Mouse (Mus musculus) kidney, adult 11 months (tissue): Measurements from ENCODE around the gene Asic5.

Experiments
- DNase-seq: peaks from one replicate; pipeline ENCODE4 v3.0.0; 2022

Gene Asic5

DNA sequence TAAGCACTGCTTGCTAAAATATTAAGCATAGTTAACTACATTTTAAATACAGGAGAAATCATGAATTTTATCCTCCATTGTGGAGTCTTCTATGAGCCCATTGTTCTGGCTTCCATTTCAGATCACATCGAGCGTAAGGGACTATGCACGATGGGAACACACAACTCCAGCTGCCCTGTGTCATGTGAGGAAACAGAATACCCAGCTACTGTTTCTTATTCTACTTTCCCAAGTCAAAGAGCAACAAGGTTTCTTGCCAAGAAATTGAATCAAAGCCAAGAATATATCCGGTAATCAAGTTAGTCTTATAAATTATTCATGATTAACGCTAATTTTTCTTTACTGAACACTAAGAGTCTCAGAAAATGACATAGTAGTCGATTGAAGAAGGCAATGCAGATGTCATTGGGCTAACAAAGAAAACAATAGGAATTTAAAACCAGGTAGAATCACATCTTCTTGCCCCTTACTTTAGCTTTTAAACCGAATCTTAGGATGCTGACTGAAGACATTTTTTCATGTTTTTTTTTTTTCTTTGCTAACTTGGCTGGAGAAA lies 32.1 kb downstream of the Asic5 start:
- DNase-seq = no peak

DNA sequence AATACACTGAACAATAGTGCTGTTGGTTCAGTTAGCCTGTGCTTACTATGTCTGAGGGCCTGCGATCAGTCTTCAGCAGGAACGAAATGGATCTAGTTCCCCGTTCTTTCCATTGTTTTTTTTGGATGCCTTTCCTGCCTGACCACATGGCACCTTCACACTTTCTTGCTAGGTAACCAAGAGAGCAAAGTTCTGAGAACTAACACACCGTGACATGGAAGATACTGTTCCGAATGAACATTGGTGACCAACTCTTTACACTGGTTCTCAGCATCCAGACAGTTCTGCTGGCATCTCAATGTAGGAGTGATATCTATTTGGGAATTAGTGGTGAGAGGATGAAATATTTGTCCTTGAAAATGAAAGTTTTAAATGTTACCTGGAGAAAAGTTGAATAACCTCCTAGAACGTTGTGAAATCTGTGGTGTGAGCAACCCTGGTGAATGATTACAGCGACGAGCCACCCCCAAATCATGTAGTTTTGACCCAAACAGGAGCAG lies 40.4 kb downstream of the Asic5 start:
- DNase-seq = no peak

DNA sequence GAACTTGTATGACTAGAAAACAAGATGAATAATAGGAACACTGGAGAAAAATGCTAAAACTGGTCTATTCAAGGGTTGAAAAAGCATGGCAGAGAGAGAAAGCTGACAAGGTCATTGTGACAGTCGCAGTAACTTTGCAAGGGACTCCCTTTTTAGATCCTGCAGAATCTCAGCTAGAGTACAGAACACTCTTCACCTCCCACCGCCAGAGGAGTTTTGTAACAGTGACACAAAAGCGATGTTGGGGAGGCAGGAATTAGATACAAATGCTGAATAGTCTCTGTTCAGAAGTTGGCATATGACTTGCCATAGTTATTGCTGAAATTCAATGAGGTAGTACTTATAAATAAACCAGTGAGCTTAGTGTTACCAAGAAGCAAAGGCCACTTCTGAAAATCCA lies 41.0 kb downstream of the Asic5 start:
- no peak for DNase-seq

DNA sequence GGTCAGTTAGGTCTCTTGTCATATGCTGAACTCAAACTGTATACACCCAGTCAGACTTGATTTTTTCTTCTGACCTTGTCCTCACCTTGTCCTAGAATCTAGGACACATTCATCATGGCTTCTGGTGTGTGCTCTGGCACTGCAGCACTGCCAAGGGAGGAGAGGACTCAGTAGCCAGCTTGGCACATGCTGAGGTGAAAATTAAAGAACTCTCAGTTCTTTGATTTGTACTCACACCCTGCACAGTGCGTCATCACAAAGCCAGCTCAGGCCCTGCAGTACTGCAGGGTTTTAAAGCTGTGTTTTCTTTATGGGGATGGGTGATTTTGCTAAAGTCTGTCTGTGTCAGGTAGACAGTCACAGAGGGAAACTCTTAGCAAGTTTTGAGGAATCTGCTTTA lies 45.2 kb downstream of the Asic5 start:
- no peak for DNase-seq

DNA sequence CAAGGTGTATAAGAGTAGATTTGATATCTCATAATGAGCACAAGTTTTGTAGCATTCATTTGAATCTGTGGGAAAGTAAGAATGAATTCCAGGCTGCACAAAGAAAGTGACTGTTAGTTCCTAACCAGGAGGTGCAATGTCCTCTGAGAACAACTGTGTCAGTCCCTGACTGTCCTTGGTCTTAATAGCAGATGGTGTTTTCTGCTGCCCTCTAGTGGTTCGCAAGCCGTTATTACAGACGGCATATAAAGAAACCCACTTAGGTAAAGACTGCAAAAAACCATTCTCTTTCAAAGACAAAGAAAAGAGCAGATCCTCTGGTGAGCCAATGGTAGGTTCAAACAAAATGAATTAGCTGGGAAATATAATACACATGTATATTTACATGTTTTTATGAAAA lies 47.1 kb downstream of the Asic5 start:
- peak; percentile 12 for DNase-seq

DNA sequence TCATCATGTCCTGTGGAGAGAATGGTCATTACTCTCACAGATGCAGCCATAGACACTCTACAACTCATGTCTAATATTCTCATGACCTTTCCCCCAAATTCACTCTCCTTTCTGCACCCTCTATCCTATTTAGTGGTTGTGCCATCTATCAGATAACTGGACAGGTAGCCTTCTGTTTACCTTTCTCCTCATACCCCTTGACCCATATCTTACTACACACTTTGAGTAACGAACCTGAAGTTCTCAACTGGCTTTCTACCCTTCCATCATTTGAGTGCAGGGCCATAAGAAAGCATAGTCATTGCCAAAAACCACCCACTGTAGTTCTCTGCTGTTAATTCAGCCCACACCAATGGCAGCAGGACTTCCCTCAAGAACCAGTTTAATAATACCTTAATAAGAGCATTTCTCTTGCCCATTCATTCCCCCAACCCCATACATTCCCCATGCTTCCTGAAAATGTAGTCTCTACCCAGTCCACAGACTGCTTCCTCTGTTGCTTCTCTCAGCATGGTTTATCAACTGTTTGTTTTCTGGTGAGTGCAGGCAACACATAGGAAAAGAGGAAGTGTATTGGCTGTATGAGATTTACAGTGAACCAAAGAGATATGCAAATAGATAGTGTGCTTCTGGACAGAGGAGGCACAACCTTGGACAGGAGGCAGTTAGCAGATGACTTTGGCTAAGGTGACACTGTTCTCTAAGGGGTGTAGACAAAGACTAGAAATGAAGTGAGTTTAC lies 48.1 kb downstream of the Asic5 start:
- no peak for DNase-seq

DNA sequence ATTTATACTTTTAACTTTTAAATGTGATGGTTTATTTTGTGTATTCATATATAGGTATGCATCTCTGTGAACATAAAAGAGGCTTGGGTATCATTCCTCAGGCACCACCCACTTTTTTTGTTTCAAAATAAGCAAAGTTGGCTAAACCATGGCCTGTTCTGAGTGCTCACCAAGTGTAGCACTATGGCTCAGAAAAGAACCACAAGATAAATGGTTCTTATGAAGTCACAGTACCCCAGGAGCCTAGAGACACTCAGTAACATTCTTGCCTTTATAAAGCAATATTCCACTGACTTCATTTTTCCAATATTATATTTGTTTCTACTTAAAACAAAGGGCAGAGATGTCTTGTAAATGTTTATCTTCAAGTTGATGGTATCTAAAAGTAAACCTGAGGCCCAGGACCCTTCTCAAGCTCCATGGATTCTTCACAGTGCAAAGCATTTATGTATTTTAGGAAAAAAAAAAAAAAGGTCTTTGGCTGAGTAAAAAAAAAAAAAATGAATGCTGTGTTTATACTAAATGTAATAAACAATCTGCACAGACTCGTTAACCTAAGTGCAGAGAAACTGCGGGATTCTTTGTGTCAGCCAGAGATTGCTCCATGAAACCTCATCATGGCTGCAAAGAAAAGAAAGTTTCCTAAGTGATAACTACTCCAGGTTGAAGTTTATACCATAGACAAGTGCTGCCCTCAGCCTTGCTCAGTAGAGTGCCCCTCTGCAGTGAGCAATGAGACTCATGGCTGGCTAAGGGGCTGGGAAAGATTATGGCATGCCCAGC lies 54.4 kb downstream of the Asic5 start:
- DNase-seq = no peak

DNA sequence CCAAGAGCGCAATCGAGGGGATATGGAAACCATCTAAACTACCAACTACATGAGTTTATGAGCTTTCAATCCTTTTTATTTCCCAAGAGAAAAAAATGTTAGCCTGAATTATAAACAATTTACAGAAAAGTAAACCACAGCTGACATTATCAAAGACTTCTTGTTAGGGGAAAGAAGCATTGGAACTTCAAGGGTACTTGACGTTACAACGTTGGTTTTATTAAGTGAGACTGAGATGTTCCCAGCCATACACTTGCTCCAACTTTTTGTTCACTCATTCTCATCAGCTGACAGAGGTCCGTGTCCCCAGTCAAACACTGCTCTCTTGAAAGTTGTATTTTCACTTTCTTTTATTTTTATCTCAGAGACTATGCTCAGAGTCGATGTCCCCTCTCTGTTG lies 61.6 kb downstream of the Asic5 start:
- DNase-seq = no peak

DNA sequence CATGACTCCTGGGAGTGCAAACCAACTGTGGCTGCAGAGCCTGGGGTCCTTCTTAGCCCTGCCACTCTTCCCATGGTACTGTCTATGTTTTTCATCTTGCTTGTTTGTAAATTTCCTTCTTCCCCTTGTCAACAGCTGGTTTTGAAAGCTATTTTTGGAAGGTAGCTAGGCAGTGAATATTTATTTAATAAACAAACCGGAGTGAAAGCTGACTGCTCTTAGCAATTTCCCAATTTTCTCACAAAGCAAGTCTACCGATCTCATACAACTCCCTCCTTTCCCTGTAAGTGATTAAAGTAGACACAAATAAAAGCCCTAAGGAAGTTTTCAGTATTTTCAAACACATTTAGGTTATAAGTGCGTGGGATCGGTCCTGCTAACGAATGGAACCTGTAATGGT lies 62.8 kb downstream of the Asic5 start:
- DNase-seq = no peak

DNA sequence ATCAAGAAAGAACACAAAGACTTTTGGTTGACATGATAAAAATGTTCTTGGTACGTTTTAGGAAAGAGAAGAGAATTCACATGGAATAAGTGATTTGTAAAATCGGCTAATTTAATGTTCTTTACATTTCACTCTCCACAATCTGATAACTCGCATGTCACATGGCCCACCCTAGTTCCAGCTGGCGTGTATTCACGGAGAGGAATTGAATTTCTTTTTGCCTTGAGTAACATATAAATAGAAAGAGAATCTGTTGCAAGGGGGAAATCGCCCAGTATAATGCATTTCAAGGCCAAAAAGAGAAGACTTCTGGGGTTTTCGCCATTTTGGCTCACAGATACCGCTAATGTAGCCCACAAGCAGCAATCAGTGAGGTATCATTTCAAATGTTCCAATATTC lies 64.0 kb downstream of the Asic5 start:
- DNase-seq = no peak

DNA sequence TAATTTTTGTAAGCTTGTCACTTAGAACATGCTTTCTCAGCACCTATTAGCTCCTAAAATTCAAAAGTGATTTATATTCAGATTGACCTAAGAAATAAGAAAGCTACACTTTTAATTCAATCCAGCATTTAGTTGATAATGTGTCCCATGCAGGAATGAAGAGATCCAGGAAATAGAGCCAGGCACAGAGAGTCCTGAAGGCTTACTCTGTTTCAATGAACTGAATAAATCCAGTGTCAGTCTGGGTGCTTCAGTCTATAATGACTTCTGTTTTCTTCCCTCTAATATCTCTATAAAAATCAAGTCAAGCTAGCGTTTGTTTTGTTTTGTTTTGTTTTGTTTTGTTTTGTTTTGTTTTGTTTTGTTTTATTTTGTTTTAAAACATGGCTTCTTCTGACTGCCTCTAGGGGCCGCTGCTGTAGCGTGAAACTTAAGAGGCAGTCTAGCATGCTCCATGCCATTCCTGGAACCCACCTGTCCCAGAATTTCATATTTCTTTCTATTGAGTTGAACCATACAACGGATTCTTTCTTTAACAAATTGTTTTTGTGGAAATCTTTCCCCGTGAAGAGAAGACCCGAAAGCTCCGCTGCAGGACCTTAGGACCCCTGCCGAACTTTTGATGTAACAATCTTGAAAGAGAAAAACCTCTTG lies 65.1 kb downstream of the Asic5 start:
- DNase-seq = no peak

DNA sequence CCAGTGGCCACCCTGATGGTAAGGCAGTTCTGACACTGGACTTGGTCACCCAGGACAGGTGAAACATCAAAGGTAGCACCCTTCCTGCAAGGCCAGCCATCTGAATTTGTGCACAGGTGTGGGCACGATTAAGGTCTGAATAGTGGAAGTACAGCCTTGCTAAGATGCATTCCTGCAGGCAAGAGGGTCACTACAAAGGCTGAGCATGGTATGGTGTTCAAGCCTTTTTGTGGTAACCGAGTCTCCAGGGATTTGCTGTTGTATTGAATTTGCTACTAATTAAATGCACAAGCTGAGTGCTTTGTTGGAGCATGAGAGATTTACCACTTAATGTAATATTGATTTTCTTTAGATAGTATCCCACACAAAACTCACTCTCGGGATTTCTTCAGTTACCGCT lies 66.0 kb downstream of the Asic5 start:
- DNase-seq = no peak

DNA sequence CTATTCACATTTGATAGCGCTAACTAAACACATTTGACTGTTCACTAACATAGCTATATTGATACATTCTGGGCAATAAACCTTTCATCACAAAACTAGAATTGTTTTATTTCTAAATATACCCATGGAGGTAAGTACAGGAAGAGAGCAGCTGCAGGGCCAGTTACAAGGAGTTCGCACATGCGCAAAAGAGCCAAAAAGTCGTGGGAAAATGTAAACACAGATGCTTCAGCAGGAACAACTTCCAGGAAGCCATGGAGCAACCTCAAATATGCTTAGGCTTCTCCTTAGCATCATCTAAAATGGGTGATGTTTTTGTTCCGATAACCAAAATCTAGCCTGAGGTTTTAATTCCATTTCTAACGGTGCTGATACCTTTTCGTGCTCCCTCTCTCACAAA lies 66.6 kb downstream of the Asic5 start:
- DNase-seq = no peak

DNA sequence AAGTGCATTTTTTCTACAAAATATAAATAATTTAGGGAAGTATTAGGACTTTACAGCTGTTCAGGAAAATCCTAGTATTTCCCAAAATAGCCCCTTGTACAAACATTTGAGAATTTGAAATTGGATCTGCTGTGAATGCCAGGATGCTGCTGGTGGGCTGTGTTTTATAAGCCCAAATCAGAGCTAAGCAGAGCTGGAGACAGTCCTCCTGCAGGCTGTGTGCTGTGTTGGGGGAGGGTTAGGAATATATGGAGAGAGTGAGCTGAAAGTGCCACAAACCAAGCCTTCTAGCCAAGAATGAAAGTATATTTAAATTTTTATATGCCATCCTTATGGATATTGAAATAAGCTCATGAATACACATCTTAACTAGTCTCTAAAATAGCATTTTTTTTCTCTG lies 69.4 kb downstream of the Asic5 start:
- no peak for DNase-seq

DNA sequence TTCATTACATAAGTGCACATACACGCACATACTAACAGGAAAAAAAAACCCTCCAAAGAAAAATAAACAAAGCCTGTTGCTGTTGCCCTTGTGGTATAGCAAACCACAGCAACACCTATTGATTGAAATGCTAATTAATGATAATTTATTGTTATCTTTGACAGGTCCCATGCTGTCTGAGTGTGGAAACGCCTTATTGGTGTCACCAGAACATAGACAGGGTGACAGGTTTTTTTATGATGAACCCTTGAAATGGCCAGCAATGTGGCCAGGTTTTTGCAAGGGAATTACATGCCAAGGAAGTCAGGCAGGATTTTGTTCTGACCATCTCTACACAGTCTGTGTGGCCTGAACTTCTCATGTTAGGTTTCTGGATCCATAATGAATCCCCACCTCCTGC lies 69.9 kb downstream of the Asic5 start:
- no peak for DNase-seq

DNA sequence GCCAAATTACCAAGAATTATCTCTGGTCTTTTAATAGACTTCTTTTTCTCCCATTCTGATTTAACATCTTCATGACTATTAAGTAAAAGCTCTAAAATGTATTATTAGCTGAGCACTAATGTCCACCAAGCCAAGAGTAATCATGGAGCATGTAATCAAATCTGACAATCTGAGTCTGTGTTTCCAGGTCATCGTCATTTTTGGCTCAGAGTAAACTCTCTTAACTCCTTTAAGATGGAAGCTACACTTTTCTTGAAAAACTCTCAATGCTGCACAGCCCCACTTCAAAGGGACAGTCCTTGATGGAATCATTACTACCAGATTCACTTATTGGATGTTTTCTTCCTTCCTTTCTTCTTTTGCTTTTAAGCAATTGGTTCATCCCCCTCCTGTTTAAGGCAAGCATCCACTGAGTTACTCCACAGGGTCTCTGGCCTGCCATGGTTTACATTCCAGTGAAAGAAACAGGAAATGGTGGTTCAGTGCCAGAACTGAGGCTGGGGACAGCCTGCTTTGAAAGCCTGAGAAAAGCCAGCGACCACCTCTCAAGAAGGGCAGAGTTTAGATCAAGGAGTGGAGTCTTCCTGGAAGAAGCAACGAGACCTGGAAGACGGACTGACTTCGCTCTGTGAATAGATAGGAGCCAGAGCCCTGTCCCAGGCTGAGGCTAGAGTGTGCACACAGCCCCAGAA lies 72.3 kb downstream of the Asic5 start:
- no peak for DNase-seq

DNA sequence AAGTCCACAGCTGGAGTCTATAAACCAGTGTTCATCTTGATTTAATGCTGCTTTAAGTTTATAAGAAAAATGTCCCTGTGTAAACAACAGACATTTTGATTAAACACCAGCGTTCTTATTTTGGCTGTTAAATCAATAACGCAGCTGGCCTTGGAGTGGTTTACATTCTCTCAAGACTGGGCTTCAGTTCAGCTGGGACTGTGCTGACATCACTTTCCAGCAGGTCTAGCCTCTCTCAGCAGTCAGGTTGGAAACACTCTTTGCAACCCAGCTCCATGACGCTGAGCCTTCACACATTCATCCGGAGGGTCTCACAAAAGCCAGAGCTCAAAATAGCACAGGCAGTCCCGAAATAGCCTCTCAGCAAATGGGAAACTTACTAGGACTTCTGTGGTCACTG lies 75.1 kb downstream of the Asic5 start:
- no peak for DNase-seq

DNA sequence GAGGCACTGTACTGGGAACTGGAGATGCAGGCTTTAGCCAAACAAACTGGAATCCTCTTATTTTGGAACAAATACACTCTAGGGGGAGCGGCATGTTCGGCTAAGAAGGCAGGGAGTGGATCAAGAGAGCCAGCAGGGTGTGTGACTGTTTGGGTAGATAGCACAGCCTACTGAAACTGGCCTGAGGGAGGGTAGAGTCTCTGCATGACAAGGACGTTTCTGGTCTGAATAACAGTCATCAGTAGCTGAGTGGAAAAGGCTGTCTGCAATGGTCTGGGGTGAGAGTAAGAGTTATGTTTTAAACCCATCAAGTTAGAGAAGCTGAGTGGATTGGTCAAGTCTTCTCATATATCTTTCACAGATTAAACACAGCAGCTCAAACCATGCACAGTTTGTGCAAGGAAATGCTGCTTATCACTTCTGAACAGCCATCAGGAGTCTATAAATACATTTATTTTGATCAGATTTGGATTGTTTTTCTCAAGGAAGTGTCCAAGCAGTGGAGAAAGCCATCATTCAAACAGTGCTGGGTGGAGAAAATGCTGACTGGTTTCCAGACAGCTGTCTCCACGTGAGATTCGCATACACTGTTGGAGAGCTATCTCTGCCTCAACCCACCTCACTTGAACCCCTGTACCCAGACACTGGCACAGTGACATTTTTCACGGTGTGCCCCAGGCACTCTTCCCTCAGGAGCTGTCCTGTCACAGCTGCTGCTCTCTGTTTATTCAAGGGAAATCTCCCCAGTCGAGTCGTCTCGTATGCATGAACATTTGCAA lies 79.5 kb downstream of the Asic5 start:
- no peak for DNase-seq

DNA sequence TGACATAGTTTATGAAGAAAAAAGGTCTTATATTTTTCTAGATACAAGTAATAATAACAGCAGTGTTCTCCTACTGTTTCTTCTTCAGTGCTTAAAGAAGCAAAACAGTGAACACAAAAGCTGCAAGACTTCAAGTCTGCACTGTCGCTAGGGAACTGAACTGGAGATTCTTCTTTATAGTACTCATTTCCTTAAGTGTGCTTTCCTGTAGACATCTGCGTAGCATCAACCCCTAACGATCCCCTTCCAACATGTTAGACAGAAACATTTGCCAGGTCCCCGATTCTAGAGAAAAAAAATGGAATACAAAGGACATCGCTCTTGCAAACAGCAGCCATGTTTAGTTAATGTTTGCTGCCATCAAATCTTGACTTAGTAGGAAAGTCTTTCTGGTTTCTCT lies 85.7 kb downstream of the Asic5 start:
- DNase-seq = no peak
